Mouse (Mus musculus) erythroblast, embryonic 14.5 days (primary cell): ENCODE measurements around the gene Smim12.

Source experiments
- GATA1 ChIP-seq: IDR thresholded peaks from 2 replicates; pipeline ENCODE4 v1.6.1; 2012; ENCODE audit warnings: low read length, inconsistent platforms, mixed read lengths
- TAL1 ChIP-seq: IDR thresholded peaks from 3 replicates; pipeline ENCODE4 v1.6.1; 2012; ENCODE audit warnings: low read length, inconsistent platforms, mixed read lengths

DNA sequence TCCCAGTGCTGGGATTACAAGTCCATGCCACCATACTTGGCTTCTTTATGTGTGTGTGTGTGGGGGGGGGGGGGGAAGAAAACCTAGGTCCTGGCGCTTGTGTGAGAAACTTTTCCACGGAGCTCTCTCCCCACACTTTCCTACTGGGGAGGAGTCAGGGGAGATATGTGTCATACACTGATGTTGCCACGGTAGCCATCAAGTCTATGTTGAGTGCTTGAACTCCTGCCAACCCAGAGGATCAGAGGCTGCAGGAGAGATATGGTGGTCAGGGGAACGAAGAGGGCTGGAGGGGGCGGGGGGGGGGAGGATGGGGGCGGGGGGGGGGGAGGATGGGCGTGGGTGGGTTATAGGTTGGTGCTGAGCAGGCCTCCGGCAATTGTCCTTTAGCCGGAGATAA is 27.8 kb upstream of the Smim12 start:
- no peak for TF ChIP-seq GATA1
- TF ChIP-seq TAL1, result no peak
